Mouse (Mus musculus) megakaryocyte, embryonic 14.5 days (primary cell): Measurements from ENCODE around the gene Nfatc3.

Experiments used
- FLI1 ChIP-seq: IDR thresholded peaks from 2 replicates; pipeline ENCODE4 v1.6.1; 2012; ENCODE audit warnings: low read length, inconsistent platforms, mixed read lengths
- GATA1 ChIP-seq: IDR thresholded peaks from 3 replicates; pipeline ENCODE4 v1.6.1; 2012; ENCODE audit warnings: mixed read lengths, low read length, inconsistent platforms, borderline replicate concordance

GRCm38 (mm10) chr8:106173566-106173965, 114.9 kb downstream of the Nfatc3 start:
- no peak for TF ChIP-seq FLI1
- no peak for TF ChIP-seq GATA1
